Mouse (Mus musculus): ENCODE data around the gene Homer2.

- TF ChIP-seq CTCF (IDR thresholded peaks at IDR 0.05; ENCODE audit: low read depth) (no peak), EP300 (IDR thresholded peaks at IDR 0.05; ENCODE audit: low read depth) (no peak)
Observed at GRCm38 (mm10) chr7:81561211-81561610, 146.1 kb downstream of the Homer2 start.
